Mouse (Mus musculus) cerebellum, adult 11 months (tissue): ENCODE data around the gene Nfix.

Experiments used
- DNase-seq: peaks from one replicate; pipeline ENCODE4 v3.0.0; 2022

Gene Nfix

DNA sequence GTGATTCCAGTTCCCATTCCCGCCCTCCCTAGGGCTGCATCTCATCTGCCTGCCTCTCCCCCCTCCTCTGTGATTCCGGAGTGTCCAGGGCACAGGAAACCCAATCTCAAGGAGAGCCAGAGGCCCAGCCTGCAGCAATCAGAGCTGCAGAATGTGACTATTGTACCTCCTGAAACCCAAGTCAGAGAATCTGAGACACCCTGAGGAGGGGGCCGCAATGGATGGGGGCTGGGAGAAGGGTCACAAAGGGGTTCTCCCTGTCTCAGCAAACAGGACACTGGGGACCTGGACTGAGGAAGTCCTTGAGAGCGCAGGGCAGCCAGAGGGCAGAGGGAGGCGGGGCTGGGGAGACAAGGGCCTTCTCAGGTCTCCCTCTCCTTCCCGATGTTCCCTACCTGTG lies 67.1 kb downstream of the Nfix start:
- DNase-seq: no peak

GRCm38 (mm10) chr8:84732545-84732944 lies 67.6 kb downstream of the Nfix start:
- no peak for DNase-seq

- no peak for DNase-seq
Measured at GRCm38 (mm10) chr8:84731371-84732177, 68.6 kb downstream of the Nfix start.

DNA sequence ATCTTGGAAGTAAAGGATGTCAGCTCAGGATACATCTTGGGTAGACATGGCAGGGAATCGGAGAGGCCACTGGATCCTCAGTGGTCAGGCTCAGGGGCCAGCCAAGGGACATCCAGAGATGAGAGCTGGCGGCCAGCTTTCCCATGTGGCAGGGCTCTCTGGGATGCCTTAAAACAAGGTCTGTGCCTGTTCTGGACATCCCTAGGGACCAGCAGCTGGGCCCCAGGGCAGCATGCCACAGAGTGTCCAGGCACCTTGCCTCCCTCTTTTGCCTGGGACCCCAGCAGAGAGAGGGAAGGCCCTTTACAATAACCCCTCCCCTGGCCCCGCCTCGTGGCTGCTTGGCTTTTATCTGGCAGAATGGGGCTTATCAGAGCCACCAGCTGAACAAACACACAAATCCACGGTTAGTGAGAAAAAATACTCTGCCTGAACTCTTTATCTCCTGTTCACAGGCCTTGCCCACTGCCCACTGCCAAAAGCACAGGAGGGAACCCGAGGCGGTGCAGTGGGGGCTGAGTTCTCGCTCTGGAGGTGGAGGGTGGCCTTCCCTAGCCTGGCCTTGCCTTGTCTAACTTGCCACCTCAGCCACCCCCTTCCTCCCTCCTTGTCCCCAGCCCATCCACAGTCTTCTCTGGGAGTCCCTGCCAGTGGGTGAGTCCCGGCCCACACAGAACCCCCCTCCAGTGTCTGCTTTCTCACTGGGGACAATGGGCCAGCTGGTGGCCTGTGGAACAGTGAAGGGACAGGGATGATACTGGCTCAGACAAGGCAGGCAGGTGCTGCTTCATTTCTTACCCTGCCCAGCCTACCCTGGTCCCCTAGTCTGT lies 69.4 kb downstream of the Nfix start:
- DNase-seq: no peak

DNA sequence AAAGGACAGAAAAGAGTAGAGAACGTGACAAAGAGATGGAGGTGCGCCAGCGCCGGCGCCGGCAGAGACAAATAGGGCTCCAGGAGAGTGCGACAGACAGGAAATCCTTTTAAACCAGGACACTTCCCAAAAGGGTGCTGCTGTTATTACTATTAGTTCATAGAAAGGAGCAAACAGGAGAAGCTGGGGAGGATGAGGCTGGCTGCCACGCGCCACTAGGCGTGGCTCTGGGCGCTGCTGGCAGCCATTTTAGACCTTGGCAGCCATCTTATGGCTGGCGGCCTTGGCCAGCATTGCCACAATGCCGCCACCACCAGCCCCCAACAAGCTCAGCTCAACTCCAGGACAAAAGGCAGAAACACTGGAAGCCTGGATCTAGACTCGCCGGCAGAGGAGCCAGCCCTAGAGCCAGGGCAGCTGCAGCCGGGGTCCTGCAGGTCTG lies 70.2 kb downstream of the Nfix start:
- DNase-seq: peak; percentile 65

- no peak for DNase-seq
Measured at GRCm38 (mm10) chr8:84728474-84728873, 71.7 kb downstream of the Nfix start.

DNA sequence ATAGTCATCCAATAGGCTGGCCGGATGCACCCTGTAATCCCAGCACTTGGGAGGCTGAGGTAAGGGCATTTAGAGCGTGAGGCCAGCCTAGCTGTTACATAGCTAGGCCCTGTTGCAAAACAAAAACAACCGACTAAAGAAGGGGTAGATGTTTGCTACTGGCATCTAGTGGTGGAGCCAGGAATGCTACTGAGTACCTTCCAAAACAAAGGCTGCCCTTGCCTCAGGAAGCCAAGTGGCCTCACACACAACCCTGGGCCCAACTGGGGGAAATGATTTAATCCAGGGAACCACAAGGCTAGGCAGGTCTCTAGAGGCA lies 74.2 kb downstream of the Nfix start:
- DNase-seq: no peak

DNA sequence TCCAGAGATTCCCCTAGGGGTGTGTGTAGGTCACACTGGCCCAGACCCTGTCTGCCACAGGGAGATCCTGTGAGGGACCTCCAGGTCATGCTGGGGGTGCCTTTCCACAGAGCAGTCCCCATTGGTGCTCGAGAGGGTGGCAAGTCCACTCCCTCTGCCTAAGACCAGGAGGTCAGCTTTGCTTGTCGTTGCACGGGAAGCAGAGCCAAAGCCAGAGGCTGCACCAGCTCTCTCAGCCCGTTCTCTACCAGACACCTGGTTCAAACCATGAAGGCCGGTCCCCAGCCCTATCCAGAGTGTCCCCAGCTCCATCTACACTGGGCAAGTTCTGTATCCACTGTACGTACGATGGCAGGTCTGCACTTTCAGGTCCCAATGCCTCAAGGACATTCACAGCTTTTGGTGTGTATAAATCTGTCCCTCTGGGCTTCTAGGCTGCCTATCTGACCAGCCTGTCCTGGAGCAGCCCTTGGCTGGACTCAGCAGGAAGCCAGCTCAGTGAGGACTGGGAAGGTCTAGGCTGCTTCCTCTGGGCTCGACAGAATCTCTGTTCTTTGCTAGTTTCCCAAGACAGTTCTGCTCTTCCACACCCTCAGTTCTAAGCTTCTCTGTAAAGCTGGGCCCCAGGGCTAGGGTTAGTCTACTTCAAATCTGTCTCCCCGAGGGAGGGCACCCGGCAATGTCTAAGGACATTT lies 74.8 kb downstream of the Nfix start:
- DNase-seq: no peak

DNA sequence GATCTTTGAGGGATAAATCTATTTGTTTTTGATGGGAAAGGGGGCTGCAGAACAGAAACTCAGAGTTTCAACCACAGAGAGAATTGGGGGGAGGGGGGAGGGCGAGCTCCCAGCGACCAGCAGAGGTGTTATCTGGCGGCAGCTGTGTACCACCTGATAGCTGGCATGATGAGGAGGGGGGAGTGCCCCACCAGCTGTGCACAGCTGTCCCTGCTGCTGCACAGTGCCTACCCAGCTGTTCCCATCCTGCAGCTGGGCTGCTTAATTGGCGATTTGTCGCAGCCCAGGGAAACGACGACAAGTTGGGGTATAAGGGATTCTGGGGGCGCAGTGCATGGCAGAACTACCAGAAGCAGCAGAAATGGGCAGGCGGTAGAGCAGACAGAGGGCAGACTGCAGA lies 75.5 kb downstream of the Nfix start:
- DNase-seq: no peak

GRCm38 (mm10) chr8:84723571-84723900 lies 76.6 kb downstream of the Nfix start:
- DNase-seq: no peak

DNA sequence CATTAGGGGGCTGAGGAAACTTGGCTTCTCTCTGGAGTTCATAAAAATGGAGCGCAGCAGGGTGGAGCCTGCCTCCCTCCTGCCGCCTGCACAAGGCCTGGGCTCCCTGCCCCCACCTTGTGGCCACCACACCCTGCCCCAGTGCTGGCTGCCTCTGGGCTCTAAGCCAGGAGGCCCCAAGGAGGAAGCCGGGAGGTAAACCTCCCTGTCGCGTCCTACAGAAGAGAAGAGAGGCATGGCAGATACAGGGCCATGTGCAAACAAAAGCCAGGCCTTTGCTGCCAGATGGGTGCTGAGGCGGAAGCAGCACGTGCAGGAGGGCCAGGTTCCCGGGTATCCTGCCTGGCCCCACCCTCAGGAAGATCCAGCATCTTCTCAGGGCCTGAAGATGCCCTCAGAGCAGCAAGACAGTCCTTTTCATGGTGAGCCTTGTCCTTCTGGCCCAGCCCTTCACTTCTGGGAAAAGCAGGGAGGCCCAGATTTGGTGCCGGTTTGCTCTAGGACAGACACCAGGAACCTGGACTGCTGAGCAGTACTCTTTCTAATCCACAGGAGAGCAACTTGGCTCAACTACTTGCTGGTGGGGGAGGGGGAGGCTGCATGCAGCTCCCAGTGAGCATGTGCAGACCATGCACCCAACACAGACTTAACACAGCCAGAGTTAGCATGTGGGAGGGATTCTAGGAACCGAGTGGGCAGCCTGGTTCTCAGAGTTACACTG lies 77.1 kb downstream of the Nfix start, which contains the start of gene G430095P16Rik:
Gene G430095P16Rik, plus strand, starts transcription at position 158 of the 721 bp plus-strand sequence.
- no peak for DNase-seq

GRCm38 (mm10) chr8:84722530-84722849 lies 77.7 kb downstream of the Nfix start:
- DNase-seq: no peak

DNA sequence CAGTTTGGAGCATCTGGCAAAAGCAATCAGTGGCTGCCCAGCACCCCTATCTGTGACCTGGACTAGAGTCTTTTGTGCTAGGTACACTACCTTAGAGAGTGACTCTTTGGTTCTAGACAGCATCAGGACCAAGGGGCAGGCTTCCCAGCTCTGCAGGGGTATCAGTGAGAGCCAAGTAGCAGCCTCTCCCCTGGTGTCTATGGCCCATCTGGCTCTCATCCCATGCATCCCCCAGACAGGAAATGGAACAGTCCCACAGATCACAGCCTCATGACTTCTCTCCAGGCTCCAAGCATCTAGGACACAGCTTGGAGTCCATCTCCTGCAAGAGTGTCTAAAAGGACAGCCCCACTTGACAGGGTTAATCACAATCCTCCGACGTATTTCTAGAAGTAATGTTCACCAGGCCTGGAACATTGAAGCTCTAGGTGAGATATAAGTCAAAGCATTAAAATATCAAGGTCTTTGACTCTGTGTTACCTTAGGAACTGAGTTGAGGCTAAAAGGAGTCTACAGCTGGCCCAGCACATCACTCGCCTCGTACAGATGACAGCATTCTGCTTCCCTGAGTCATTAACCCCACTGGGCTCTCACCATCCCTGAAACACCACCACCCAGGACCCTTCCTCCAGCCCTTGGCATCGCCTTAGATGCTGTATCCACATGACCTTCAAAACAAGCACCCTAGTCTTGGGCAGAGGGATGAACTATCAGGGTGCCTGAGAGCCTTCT lies 81.0 kb downstream of the Nfix start:
- DNase-seq: no peak

- DNase-seq: no peak
Measured at GRCm38 (mm10) chr8:84718476-84718875, 81.7 kb downstream of the Nfix start.

DNA sequence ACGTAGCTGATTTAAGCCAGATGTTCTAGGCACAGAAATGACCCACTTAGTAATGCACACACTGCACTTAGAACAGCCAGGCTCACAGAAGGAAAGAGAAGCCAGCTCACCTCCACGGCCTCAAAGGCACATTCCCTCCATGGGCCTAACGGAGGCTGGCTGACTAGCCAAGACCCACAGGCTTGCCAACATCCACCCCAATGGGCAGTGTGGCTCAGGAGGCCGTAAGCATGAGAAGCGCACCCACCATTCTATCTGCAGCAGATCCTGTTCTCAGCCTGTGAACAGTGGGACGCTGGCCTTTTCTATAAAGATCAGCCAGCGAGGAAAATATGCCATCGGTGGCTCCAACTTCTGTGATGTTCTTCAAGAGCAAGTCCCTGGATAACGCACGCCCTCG lies 83.4 kb downstream of the Nfix start:
- no peak for DNase-seq

GRCm38 (mm10) chr8:84715893-84716468 lies 84.2 kb downstream of the Nfix start:
- DNase-seq: no peak

DNA sequence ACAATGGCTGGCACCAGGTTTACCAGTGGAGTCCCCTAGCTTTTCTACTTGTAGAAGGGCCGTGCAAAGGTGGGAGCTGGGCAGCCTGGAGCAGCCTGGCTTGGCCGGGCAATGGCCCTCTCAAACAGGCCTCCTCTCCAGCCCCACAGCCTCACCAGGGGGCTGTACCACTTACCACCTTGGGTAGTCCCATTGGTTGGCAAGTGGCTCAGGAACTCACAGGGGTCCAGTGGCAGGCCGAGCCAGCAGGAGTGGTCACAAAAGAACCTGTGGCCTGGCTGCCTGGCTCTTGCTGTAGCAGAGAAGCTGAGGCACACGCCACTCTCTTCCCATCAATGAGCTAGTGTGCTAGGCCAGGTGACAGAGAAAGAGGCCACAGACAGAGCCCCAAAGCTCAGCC lies 86.0 kb downstream of the Nfix start:
- DNase-seq: no peak

DNA sequence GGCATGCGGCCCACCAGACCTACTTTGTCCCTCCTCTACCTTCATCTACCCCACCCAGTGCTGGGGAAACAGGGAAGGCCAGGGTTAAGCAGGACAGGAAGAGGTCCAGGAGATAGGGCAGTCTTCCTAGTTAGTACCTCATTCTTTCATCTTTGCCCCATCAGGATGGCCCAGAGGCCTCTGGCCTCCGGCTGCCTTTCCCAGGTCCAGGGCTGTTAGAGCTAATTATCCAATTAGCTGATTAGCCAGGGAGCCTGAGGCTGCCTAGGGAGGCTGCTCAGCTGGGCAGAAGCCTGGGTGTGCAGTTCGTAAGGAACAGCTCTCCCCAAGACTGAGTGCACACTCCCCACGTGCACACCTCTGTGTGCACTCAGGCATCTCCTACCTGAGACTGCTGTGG lies 86.8 kb downstream of the Nfix start:
- DNase-seq: no peak

DNA sequence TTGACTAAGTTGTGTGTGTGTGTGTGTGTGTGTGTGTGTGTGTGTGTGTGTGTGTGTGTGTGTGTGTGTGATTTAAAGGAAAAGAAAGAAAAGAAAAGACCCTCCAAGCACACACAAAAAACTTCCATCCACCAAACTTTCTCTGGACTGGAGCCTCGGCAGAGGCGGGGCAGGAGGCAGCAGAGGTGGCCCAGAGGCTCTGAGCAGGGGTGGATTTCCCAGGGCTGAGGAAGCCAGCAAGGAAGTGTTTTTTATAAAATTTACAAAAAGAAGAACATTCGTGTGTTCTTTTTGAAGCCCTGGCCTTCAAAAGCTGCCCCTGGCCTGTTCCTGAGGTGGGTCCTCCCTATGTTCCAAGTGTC lies 87.4 kb downstream of the Nfix start:
- DNase-seq: no peak

- DNase-seq: no peak
Measured at GRCm38 (mm10) chr8:84711933-84712758, 88.0 kb downstream of the Nfix start.

DNA sequence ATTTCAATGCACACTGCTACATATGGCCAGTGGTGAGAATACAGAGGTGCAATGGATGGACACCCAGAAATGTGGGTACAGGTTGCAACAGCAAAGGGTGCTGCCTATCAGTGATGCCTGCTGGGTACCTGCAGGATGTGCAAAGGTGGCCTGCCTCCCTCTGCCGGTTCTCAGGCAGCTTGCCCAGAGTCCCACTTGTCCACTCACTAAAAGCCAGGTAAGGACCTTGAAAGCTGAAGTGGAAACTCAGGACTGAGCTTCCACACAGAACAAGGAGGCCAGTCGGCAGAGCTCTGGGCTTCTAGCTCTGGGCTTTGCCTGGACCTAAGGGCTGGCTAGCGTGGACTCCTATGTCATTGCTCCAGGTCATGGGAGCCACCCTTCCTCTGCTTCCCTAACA lies 88.8 kb downstream of the Nfix start:
- DNase-seq: no peak
